Mouse (Mus musculus): Measurements from ENCODE around the gene Ppp2r5c. TPM values are rescaled to one million over a fixed set of nuclear protein-coding genes. Genes with fewer than 3 reads are reported as not detected.

The Ppp2r5c gene
- total RNA-seq (2014; fragmentation: Nextera tagmentation) (99.2 and 117 TPM in 2 replicates), total RNA-seq (2017) (223 and 234 TPM in 2 replicates)

DNA sequence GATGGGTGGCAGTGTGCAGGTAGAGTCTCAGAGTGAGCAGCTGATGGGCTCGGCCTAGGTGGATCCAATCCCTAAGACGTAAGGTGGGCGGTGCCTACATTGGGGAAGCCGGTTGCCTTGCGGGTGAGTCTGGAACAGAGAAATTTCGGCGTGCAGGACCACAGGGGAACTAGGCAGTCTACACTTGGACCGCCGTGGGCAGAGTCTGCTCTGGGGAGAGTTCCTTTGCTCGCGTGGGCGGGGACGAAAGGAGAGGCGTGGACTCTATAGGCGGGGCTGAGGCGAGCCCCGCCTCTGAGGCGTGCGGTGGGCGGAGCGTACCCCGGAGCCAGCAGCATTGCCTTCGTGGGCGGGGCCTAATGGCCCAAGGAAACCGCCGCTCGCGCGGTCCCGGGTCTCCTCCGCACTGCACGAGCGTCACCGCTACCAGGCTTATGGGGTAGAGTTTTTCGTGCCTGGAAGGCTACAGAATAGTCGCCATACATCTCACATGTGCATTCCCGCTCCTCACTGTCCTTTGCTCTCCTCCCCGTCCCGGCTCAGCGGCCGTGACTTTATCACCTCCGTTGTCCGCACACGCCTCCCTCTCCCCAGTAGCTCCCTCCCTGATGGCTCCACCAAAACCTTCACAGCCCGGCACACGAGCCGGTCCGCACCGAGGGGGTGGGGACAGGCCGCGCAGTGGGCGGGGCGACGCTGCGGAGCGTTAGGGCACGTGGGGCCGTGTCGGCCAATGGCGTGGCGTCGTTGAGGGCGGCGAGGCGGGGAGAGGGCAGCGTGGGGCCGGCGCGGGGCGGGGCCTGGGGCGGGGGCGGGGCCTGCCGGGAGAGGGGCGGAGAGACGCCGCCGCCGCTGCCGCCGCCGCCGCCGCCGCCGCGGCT, at the start of gene Ppp2r5c:
TSS of gene Ppp2r5c (plus strand) at position 831 of the 881 bp plus-strand sequence.
- peak; percentile 92 for ATAC-seq (replicated peaks; ENCODE audit: low FRiP score, low TSS enrichment, poor library complexity, severe bottlenecking)

DNA sequence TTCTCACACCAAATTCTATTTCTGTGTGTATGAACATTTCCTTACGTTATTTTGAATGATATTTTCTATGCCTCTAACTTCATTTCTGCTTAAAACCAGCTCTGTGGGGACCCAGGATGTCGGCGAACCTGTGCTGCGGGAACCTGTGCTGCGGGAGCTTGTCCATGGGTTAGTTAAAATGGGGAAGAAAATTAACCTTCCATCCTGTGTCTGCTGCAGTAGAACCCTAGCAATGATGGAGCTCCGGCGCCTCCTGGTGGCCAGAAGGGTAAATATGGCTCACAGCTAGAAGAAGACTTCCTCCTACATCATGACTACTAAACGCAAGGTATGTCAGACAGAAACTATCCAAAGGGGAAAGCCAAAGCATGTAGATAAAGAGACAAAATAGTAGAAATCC, 48.6 kb upstream of the Ppp2r5c start:
- ATAC-seq (replicated peaks; ENCODE audit: low FRiP score, low TSS enrichment, poor library complexity, severe bottlenecking): peak; percentile 77; the same call in 1 of the 2 replicates

DNA sequence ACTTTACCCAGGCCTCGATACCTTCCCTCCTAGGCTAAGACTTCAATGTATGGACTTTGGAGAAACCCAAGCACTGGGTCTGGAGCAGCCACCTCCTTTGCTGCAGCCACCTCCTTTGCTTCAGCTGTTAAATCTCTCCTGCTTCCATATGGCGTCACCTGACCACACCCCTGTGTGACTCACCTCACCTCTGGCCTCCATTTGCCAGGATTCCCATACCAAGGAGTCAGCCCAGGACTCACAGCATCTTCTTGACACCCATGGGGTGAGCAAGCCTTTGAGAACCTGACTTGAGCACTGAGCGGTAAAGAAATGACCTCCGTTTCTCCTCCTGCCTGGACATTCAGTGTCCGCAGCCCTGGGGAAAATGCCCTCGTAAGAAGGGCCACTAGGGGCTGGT, 47.8 kb upstream of the Ppp2r5c start:
- ATAC-seq (replicated peaks; ENCODE audit: low FRiP score, low TSS enrichment, poor library complexity, severe bottlenecking): no peak

DNA sequence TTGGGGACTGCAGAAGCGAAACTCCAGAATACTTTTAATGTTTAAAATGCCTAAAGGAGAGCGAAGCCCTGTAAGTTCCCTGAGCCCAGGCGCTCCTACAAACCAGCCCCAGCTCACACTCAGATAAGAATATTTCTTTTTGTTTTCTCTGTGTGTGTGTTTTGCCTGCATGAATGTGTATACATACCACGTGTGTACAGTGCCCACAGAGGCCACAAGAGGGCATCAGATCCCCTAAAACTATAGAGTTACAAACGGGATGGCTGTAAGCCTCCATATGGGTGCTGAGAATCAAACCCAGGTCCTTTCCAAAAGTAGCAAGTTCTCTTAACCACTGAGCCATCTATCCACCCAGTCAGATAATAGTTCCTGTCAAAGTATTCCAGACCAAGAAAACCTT, 46.0 kb upstream of the Ppp2r5c start:
- no peak for ATAC-seq (replicated peaks; ENCODE audit: low FRiP score, low TSS enrichment, poor library complexity, severe bottlenecking)

DNA sequence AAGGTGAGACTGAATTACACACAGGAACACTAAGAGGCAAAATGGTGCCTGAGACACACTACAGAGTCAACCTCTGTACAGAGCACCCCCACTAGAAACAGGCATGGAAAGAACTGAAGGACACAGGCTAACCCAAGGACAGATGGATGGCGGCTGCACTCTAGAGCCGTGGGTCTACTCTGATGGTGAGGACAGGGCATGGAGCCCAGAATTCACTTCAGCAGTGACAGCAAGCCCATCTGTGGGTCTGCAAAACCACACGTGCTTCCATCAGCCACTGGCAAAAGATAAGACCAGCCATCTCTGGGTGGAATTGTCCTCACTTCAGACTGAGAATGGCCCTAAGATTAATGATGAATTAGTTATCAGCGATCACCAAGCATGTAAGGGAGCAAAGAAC, 45.0 kb upstream of the Ppp2r5c start:
- ATAC-seq (replicated peaks; ENCODE audit: low FRiP score, low TSS enrichment, poor library complexity, severe bottlenecking): no peak

DNA sequence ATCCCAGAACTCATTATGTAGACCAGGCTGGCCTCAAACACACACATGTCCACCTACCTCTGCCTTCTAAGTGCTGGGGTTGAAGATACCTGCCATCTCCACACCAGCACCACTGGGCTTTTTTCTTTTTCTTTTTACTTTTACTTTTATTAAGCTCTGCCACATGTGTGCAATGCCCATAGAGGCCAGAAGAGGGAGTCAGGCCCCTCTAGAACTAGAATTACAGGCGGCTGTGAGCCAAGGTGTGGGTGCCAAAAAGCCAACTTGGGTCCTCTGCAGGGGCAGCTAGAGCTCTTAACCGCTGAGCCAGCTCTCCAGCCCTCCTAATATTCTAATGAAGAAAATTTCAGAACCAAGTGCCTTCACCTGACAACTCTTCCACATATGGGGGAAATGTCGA, 30.7 kb upstream of the Ppp2r5c start:
- ATAC-seq (replicated peaks; ENCODE audit: low FRiP score, low TSS enrichment, poor library complexity, severe bottlenecking): peak; percentile 25; the same call in 1 of the 2 replicates

DNA sequence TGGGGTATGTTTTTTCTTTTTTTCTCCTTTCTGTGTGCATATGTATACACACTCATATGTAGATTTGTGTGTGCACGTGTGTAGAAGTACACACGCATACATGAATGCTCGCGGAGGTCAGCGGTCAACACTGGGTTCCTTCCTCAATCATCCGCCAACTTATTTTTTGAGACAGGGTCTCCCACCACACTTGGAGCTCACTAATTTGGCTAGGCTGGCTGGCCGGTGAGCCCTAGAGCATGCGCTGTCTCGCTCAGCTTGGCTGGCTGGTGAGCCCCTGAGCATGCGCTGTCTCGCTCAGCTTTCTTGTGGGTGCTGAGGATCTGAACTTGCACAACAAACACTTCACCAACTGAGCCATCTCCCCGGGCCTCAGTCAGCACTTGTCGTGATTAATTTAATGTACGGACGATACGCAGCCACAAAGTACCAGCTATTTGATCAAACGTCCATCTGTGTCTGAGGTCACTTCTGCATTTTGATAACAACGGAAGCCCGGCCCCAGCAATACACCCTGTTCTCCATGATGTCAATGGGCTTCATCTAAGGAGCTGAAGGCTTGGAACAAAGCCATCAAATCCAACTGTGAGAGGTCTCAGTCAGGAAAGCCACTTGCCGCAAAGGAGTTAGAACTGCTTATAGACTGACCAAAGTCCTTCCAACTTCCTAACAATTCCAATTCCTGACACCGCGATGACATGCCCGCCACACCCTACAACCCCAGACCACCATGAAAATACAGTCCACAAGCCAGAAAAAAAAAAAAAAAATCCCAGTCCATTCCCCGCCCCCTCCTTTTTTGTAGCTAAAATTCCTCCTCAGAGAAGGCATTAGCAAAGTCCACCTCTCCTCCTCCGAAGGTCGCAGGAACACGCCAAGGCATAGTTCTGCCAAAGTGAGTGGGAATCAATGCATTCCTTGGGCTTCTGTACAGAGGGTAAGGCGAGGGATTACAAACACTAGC, 29.6 kb upstream of the Ppp2r5c start:
- ATAC-seq (replicated peaks; ENCODE audit: low FRiP score, low TSS enrichment, poor library complexity, severe bottlenecking): peak; percentile 36

DNA sequence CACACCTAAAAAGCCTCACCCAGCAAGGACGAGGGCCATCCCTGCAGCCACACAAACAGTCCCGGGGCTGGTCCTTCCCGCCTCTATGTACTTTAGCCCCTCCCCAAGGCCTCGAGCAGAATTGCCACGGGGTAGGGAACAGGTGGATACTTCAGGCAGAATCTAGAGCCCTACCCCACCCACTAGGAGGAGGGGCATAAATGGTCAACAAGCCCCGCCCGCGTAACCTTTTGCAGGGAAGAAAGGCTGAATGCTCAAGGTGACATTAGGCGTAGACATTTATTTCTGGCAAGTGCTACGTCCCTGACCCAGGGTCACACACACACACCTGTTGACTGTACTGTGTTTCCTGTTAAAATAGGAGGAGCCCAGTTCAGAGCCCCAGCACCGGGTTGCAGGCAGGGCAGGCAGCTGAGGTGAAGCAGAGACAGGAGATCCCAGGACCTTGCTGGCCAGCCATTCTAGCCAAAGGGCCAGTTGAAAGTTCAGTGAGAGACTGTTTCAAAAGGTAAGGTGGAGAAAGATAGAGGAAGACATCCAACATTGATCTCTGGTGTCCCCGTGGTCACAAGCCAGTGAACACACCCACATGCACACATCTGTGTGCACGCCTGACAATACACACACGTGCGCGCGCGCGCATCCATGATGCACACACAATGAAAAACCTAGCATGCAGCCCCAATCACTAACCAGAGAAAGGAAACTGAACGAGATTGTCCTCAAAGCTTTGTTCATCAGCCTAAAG, 28.8 kb upstream of the Ppp2r5c start:
- ATAC-seq (replicated peaks; ENCODE audit: low FRiP score, low TSS enrichment, poor library complexity, severe bottlenecking): peak; percentile 55

DNA sequence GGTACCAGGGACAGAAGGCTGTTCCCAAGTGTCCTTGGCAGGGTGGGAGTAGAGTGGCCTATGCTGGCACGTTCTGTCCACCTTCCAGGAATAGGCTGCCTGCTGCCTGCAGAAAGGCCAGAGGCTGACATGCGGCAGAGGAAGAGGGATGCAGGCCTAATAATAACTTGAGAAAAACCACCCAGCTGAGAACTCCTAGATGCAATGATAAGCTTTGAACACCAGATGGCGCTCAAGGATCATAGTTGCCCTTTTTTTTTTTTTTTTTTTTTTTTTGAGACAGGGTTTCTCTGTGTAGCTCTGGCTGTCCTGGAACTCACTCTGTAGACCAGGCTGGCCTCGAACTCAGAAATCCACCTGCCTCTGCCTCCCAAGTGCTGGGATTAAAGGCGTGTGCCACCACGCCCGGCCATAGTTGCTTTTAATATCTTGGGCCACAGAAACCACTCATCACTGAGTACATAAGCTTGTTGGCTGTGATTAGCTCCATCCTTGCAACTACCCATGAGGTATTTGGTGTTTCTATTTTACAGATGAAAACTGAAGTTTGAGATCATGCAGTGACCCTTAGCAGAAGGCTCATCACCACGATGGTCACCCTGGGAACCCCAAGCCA, 28.1 kb upstream of the Ppp2r5c start:
- ATAC-seq (replicated peaks; ENCODE audit: low FRiP score, low TSS enrichment, poor library complexity, severe bottlenecking): peak; percentile 32; the same call in 1 of the 2 replicates

DNA sequence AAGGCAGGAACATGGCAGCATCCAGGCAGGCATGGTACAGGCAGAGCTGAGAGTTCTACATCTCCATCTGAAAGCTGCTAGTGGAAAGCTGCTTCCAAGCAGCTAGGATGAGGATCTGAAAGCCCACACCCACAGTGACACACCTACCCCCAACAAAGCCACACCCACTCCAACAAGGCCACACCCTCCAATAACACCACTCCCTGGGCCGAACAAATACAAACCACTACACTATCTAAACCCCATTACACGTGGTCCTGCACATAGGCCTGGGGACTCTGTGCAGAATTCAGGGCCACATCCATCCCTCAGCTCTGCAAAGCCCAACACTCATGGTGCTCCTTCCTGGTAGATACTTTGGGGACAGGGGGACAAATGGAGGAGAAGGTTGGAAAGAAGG, 27.0 kb upstream of the Ppp2r5c start:
- peak; percentile 46 for ATAC-seq (replicated peaks; ENCODE audit: low FRiP score, low TSS enrichment, poor library complexity, severe bottlenecking)

DNA sequence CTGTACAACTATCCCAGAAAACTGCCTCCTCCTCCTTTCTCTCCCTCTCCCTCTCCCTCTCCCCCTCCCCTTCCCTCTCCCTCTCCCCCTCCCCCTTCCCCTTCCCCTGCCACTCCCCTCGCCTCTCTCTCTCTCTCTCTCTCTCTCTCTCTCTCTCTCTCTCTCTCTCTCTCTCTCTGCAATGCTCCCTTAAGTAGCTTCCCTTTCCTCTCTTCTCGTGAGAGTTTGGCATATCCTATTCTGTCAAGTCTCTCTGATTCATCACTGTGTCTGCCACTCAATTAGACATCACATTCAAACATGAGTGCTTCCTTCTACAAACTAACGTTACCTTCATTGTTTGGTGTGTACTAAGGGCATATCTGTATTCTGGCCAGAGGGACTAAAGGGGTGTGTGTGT, 25.6 kb upstream of the Ppp2r5c start:
- ATAC-seq (replicated peaks; ENCODE audit: low FRiP score, low TSS enrichment, poor library complexity, severe bottlenecking): no peak

DNA sequence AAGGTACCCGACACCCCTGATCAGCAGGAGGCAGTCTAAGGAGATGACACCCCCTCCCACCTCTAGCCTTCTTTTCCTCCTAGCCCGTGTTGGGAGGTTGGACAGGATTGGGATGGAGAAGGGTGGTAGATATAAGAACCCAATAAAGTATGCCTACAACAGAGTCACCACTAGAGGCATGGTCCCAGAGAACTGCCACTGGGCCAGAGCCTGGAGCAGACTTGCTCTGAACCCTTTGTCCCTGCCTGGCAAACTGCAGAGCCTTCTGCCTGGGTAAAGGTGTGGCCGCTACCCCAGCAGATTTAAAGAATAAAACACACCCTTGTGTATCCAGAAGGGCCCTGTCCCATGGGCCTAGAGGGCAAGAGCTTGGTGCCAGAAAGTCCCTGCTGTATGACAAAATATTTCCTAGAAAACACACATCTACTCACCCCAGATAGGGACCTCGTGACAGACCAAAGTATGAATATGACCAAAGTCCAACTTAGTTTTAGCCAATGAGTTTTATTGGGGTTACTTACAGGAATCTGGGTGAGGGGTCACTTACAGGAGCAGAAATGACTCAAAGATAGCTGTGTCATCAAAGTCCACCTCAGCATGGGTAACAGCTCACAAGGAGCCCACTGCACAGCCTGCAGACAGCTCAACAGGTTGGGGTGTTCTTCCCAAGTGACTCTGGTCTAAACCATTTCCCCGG, 22.8 kb upstream of the Ppp2r5c start:
- no peak for ATAC-seq (replicated peaks; ENCODE audit: low FRiP score, low TSS enrichment, poor library complexity, severe bottlenecking)

DNA sequence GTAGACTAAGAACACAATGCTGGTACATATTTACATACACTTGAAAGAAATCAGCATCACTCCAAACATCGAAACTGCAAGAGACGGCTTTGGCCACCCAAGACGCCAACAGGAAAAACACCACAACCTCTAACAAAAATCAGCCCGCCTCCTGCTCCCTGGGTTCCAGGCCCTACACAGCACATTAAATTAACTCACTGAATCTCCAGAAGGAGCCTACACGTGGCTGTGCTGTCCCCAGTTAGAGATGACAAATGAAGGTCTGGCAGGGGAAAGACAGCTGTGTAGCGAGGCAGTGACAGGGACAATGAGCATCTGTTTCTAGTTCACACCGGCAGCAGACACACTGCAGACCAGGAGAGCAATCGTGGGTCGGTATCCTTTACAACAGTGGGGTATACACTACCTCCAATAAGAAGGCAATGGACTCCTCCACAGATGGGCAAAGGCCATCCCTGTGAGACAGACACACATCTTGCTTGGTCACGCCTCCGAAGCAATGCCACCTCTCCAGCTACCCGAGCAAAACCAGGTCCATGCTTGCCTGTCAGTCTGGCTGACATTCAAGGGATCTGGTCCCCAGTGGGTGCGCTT, 20.4 kb upstream of the Ppp2r5c start:
- no peak for ATAC-seq (replicated peaks; ENCODE audit: low FRiP score, low TSS enrichment, poor library complexity, severe bottlenecking)

DNA sequence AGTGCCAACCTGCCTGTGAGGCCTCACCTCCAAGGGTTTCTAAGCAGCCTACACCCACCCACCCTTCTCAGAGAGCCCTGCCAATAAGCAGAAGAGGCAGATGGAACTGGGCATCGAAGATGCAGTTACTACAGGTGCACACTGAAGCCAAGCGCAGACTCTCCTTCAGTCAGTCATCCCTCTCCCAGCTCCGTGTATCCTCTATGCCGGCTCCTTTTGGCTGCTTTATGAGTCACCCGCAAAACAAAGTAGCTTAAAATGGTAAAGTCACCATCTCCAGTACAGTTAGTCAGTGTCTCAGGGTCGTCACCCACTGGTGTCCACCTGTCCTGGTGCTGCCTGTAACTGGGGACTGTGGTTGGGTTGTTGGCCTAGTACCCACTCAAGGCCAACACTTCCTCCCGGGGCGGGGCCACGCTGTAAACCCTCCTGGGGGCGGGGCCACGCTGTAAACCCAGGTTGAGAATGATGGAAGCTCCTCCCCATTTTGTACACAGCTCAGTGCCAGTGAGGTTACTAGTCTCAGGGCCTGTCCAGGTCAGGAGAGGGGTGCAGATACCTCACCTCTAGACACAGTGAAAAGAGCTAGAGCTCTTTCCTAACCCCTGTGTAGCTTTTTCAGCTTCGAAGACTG, 17.5 kb upstream of the Ppp2r5c start:
- no peak for ATAC-seq (replicated peaks; ENCODE audit: low FRiP score, low TSS enrichment, poor library complexity, severe bottlenecking)

DNA sequence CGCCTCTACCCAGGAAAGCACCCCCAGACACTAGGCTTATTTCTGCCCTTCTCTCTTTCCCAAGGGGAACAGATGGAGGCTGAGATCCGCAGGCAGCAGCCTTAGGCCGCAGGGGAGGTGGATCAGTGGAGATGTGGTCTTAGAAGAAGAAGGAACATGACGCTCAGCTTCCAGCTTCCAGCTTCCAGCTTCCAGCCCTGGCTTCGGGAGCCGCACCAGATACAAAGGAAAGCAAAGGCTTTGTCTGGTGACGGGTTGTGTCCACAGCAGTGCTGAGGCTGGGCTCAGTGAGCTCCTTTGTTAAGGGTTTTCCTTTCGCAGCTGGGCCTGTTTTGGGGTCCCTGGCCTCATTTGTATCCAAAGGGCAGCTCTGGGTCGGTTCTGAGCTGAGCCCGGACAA, 16.9 kb upstream of the Ppp2r5c start:
- no peak for ATAC-seq (replicated peaks; ENCODE audit: low FRiP score, low TSS enrichment, poor library complexity, severe bottlenecking)

DNA sequence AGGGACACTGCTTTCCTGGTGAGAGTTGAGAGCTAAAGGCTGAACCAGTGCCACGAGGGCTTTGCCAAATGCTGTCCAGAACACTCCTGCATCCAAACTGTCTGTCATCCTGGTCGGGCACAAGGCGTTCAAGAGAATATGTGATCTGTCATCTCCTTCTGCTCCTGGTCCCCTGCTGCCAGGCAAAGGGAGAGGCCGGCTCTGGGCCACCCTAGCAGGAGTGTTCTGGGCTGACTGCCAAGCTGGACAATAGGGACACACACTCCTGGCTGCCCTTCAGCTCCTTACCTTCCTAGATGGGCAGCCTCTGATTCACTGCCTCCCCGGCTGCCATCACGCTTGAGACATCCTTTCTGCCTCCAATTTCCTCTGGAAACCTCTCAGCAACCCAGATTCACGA, 15.1 kb upstream of the Ppp2r5c start:
- no peak for ATAC-seq (replicated peaks; ENCODE audit: low FRiP score, low TSS enrichment, poor library complexity, severe bottlenecking)

DNA sequence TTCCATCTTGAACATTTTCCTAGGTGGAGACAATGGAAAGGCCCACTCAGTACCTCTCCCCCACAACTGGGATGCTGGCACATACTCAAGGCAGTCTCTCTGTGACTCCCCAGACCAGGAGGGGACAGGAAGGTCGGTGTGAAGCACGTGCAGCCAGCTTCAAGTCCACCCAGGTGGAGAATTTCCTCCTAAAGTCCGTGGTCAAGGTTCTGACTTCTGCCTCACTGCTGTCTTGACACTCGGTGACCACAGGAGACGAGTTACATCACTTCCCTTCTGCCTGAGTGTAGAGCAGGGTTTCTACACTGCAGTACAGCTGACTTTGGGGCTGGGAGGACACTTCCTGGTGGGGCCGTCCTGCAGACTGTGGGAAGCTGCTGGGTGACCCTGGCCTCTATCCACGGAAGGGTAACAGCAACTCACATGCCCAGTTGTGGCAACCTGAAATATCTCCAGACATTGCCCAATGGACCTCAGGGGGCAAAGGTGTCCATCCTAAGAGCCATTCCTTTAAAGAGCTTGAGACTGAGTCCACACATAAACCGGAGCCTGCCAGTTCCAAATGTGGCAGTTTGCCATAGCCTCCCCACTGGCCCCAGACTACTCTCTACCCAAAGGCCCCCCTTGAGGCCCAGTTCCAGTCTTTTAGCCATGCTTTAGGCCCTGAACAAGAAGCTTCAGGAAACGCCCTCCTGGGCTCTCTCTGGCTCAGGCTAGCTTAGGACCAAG, 10.1 kb upstream of the Ppp2r5c start:
- 0 out of 2 replicates have a peak, but pooled peaks have one; percentile 6 for ATAC-seq (replicated peaks; ENCODE audit: low FRiP score, low TSS enrichment, poor library complexity, severe bottlenecking)

Data from megakaryocyte-erythroid progenitor cell, adult 5-6 weeks (primary cell).